Mouse (Mus musculus) gastrocnemius, postnatal 4 days (tissue): Measurements from ENCODE around the gene Rnasek. TPM values are rescaled to one million over a fixed set of nuclear protein-coding genes. Genes with fewer than 3 reads are reported as not detected.

Experiments used
- DNase-seq, 2 experiments: peaks; one replicate each; pipeline ENCODE4 v3.0.0; 2021 to 2022; ENCODE audit warnings: low spot score in 2 of 2, mixed read lengths in 2 of 2
- long read RNA-seq, 2 experiments: library from polyadenylated mRNA; stranded (forward); transcript quantifications; one replicate each; pipeline ENCODE4 v2.0.0; 2021
- total RNA-seq, 2 experiments: library from RNA; stranded (reverse); gene quantifications; 2 replicates each; pipeline ENCODE4 v1.2.3; 2021

The Rnasek gene
- 100 to 1,000 TPM in 1 of 2 experiments, 10 to 100 TPM in 1; 83.0 to 103 TPM for total RNA-seq
- long read RNA-seq, experiment 1, transcript Rnasek-201 (3 exons, 611 nt), result major isoform, 35 of 61 reads
- long read RNA-seq, experiment 1, transcript Rnasek-203 (2 exons, 465 nt), result minor isoform, 24 of 61 reads
- long read RNA-seq, experiment 1, partial matches to known transcripts, result 0 of 61 reads
- long read RNA-seq, experiment 1, other reads (novel, unspliced or antisense), result 1 of 61 reads
- long read RNA-seq, experiment 2, transcript Rnasek-203 (2 exons, 465 nt), result minor isoform, 22 of 66 reads
- long read RNA-seq, experiment 2, transcript Rnasek-201 (3 exons, 611 nt), result major isoform, 42 of 66 reads
- long read RNA-seq, experiment 2, partial matches to known transcripts, result 0 of 66 reads
- long read RNA-seq, experiment 2, other reads (novel, unspliced or antisense), result 1 of 66 reads

DNA sequence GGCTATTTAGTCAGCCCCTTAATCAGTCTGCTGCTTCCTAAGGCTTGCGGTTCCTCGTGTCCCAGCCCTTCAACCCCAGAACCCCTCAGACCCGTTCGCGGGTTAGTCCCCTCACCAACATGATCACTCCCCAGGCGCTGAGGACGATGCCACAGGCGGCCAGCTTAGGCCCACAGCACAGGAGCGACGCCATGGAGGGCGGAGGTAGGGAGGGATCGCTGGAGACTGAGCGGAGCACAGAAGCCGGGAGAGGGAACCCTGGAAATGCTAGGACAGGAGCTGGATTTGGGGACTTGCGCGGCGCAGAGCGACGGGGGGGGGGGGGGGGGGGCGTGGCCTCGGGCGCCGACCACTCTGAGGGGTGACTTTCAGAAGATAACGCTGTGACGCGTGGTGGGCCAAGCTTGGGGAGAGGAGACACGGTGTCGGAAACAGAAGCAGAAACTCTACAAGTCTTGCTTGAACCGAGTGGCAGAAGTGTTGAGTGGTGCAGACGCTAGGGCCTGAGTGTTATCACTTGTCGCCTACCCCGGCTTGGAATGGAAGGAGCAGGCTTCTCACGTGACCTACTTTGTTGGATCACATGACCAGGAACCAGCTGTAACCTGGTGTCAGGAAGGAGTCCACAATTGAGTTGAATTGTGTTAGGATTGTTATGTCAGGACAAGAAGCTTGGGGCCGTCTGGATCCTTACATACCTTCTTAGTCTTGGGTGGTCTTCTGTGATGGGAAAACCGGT is at the start of gene Rnasek, which contains the start of gene Gm21988:
Gene Rnasek (minus strand): TSS at position 302 of the 739 bp plus-strand sequence.
Gene Gm21988 (minus strand): TSS at position 290 of the 739 bp plus-strand sequence.
- peak in 1 of 2 experiments; percentile 81 for DNase-seq

DNA sequence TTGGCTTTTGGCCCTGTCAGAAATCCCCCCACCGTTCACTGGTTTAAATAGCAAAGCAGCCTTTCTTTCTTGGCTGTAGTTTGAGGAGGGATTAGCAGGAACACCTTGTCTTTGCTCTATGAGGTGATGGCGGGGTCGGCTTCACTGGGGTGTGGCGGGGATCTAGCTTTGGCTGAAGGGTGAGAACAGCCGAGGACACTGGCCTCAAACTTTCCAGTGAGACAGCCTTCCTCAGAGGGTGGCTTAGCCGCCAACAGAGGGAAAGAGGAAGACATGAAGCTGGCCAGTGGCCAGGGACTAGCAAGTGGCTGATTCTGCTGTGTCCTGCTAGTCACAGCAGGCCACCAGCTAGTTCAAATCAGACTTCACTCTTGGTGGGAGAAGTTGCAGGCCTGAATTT is 49.6 kb upstream of the Rnasek start:
- DNase-seq, result peak in 1 of 2 experiments; percentile 36

- DNase-seq, result no peak
These were observed 48.5 kb upstream of the Rnasek start for GRCm38 (mm10) chr11:70288102-70288501.

DNA sequence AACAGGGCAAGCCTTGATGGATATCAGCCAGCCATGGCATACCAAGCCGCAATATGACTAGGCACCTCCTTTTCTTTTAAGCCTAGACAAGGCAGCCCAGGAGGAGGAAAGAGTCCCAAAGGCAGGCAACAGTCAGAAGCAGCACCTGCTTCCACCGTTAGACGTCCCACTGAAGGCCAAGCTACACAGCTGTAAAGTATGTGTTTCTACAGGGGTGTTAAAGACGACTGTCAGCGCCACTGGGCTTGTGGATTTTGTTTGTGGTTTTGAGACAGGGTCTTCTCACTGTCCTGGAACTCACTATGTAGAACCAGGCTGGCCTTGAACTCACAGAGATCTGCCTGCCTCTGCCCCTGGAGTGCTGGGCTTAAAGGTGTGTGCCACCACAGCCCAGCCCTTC is 46.0 kb upstream of the Rnasek start:
- no peak for DNase-seq

GRCm38 (mm10) chr11:70284757-70285156 is 45.1 kb upstream of the Rnasek start:
- DNase-seq, result no peak

- DNase-seq, result no peak
These were observed 44.0 kb upstream of the Rnasek start for GRCm38 (mm10) chr11:70283666-70284065.

GRCm38 (mm10) chr11:70280441-70280840 is 40.8 kb upstream of the Rnasek start:
- no peak for DNase-seq

DNA sequence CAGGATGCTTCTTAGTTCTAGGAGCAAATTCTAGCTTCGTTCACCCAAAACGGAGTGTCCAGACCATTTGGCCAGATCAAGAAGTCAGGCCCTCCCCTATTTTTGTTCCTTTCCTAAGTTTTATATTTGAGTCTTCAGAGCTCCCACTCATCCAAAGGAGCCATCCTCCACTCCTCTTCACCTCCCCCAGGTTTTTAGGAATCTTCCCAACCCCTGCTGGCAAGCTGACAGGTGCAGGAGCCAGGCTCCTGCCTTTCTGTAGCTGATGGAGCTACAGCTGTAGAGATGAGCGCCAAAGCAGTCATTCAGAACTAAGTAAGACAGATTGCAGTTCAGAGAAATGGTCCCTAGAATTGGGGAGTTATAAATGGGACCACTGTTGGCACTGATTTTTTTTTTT is 39.3 kb upstream of the Rnasek start:
- no peak for DNase-seq

- DNase-seq, result no peak
These were observed 32.0 kb upstream of the Rnasek start for GRCm38 (mm10) chr11:70271641-70272040.

DNA sequence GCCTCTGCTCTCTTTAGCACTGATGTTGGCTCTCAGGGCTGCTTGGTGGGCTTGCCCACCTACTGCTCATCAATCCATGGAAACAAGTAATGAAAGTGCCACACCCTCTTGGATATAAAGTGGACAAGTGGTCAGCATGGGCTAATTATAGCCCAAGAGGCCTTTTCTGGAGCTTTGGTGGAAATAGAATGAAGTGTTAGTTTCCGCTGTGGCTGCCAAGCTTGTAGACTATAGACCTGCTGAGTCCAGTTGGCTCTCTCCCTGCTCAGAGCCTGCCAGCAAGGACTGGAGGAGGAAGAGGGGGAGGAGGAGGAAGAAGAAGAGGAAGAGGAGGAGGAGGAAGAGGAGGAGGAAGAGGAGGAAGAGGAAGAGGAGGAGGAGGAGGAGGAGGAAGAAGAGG is 26.8 kb upstream of the Rnasek start:
- peak; percentile 43 to 64 for DNase-seq

DNA sequence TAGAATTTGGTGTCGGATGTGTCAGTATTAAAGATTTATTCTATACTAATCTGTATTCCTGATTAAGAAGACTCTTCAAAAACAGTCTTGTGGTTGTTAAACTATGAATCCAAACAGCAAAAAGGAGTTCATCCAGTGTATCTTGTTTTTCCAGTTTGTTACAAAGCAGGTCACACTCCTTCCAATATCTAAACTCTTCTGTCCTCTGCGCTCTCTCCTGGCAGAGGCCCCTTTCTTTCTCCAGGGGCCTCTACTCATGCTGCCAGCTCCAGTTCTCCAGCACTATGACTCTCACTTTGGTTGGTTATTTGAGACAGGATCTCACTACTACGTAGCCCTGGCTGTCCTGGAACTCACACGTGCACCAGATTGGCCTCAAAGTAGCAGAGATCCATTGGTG is 26.2 kb upstream of the Rnasek start:
- DNase-seq, result no peak

- DNase-seq, result no peak
These were observed 25.6 kb upstream of the Rnasek start for GRCm38 (mm10) chr11:70265252-70265651.

- no peak for DNase-seq
These were observed 19.4 kb upstream of the Rnasek start for GRCm38 (mm10) chr11:70259035-70259434.

DNA sequence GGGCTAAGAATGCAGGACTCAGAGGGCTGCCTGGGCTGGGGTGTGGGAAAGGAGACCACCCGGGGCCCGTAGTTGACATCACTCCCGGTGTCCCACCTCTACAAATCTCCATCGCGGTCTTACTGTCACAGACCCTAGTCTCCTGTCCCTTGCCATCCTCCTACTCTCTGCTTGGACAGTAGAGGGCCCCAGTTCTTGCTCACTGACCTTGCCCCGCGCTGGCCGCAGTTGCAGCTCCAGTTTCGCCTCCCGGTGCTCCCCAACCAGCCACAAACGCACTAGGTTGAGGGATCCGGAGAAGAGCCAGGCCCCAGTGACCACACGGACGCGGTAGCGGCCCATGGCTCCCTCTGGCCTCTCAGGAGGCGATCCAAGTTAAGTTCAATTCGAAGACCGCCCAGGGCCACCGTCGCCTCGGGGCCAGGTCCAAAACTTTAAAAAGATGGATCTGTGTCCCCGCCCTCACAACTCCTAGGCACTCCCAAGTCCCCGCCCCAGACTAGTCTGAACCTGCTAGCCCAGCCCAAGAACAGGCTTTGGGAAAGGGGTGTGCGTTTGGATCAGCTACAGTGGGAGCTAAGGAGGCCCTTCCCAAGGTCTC is 15.4 kb upstream of the Rnasek start, which contains the start of gene Alox12:
Gene Alox12 (minus strand): TSS at position 423 of the 601 bp plus-strand sequence.
- DNase-seq, result no peak

- no peak for DNase-seq
These were observed 14.7 kb upstream of the Rnasek start for GRCm38 (mm10) chr11:70254337-70254736.

DNA sequence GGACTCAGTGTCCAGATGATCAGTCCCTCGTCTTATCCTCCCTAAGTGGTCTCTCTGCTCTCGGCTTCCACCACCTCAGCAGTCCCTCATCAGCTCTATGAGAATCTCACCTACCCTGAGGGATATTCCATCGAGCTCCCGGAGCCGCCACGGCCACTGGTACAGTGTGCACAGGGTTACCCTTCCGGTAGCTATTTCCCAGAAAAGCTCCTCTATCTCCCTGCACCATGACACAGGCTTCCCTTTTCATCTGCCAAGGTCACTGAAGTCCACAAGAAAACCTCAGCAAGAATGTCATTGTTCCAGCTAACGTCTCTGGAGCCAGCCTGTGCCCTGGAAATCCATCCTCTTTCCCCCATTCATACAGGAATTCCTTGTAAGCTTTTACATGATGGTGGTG is 12.2 kb upstream of the Rnasek start:
- no peak for DNase-seq

DNA sequence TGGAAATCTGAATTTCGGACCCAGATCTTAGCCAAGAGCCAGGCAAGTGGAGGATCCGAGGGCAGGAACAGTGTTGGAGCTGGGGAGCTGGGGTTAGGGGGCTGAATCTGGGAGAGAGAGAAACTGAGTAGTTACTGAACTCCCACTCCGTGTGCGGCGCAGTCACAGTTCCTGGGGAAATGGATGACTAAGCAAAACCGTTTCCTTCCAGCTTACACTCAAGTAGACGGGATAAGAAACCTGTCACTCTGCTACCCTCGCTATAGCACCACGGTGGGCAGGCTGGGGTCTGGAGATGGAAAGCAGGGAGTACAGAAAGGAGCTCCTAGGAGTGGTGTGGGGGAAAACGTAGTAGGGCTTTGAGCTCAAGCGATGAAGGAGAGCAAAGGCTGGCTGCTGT is 10.5 kb upstream of the Rnasek start:
- no peak for DNase-seq

- peak in 1 of 2 experiments; percentile 56 for DNase-seq
These were observed 7.6 kb upstream of the Rnasek start for GRCm38 (mm10) chr11:70247136-70247845.

DNA sequence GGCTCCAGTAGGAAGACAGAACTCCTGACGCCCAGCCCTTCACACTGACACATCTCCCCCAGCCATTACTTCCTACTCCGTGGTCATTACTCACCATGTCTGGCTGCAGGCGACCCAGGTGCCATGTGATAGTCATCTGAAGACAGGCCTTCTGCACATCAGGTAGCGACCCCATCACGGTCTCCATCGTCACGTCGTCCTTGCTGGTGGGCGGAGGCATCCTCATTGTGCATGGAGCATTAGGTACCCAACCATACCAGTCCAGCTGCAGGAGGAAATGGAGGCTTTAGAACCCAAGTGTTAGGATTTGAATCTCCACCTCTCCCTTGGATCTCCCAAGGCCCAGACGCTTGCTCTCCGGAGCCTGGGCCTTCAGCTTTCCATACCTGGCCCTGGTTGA is 2.9 kb upstream of the Rnasek start:
- no peak for DNase-seq

DNA sequence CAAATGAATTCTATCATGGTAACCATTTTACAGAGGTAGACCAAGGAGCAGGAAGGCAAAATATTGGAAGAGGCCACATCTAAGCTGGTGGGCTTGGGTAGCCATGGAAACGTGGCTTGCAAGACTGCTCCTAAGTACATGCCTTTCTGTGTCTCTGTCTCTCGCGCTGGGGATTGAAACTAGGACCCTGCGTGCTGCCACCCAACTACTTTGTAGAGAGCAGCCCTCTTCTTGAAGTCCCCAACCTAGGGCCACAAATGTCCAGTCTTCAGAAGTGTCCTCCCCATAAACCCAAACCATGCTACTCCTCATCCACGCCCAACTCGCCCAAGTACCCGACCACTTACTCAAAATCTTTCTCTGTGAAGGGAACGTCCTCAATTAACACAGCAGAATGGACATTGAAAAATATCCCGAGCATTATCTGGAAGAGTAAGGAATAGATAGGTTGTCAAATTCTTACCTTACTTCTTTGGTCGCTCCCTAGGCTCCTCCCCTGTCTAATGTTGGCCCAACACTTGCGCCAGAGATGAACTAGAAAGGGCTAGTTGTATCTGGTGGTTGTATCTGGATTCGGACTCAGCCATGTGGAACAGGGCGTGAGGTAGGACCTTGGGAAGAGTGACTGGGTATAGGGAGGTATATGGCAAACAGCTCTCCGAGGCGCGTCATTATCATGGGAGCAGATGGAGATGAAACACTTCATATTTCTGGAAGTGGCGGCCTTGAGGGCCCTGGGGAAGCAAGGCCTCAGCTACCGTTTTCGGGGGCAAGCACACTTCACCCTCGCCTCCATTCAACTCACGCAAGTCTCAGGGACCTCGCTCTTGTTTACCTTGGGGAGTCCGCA is 826 bp downstream of the Rnasek start:
- DNase-seq, result no peak
